Mouse (Mus musculus) kidney, embryonic 14.5 days (tissue): ENCODE measurements around the gene Sgta. TPM values are rescaled to one million over a fixed set of nuclear protein-coding genes. Genes with fewer than 3 reads are reported as not detected.
"Not testable (repeated sequence)": the region's sequence is repeated elsewhere in the genome, so short reads cannot be mapped to it uniquely, and the experiment has no call there.

ENCODE experiments used
- ATAC-seq: fragments of 200-750 bp; cut with Nextera tagmentation; 2 replicates; pipeline ENCODE4 v1.8.0; 2017; ENCODE audit warnings: moderate number of reproducible peaks, mild to moderate bottlenecking, moderate TSS enrichment, moderate library complexity; ENCODE audit not compliant: low FRiP score, low TSS enrichment
- H3K27ac ChIP-seq: fragments of 300-500 bp; sonication (generic); 2 replicates; pipeline ENCODE4 v1.5.1; 2014; ENCODE audit warnings: low read depth, mild to moderate bottlenecking, low read length, moderate library complexity, mixed read lengths
- H3K27me3 ChIP-seq: fragments of 300-500 bp; sonication (generic); 2 replicates; pipeline ENCODE4 v1.6.1; 2014; ENCODE audit warnings: mild to moderate bottlenecking, low read length; ENCODE audit not compliant: control insufficient read depth, insufficient read depth
- H3K36me3 ChIP-seq: fragments of 300-500 bp; sonication (generic); 2 replicates; pipeline ENCODE4 v1.6.1; 2014; ENCODE audit warnings: low read length, mixed read lengths; ENCODE audit not compliant: control insufficient read depth, insufficient read depth
- H3K4me1 ChIP-seq: fragments of 300-500 bp; sonication (generic); 2 replicates; pipeline ENCODE4 v1.6.1; 2014; ENCODE audit warnings: low read length, mixed read lengths; ENCODE audit not compliant: control insufficient read depth, insufficient read depth
- H3K4me2 ChIP-seq: fragments of 300-500 bp; sonication (generic); replicated peaks from 2 replicates; pipeline ENCODE4 v1.6.1; 2014; ENCODE audit warnings: low read depth, mild to moderate bottlenecking, low read length
- H3K4me3 ChIP-seq: fragments of 300-500 bp; sonication (generic); 2 replicates; pipeline ENCODE4 v1.5.1; 2014; ENCODE audit warnings: mild to moderate bottlenecking, low read length
- H3K9ac ChIP-seq: fragments of 300-500 bp; sonication (generic); 2 replicates; pipeline ENCODE4 v1.6.1; 2014; ENCODE audit warnings: low read depth, mild to moderate bottlenecking, low read length, moderate library complexity
- H3K9me3 ChIP-seq: fragments of 300-500 bp; sonication (generic); 2 replicates; pipeline ENCODE4 v1.6.1; 2016; ENCODE audit warnings: low read length; ENCODE audit not compliant: control insufficient read depth
- WGBS: fragments of 180-500 bp; shearing (Covaris S2); extraction: QIAGEN DNeasy Blood & Tissue Kit; methylation state at CpG from one replicate; pipeline ENCODE4 v1.1.7; 2014; 5-methylcytosine and 5-hydroxymethylcytosine counted together
- polyA plus RNA-seq: library from polyadenylated mRNA; unstranded; fragments of >200 nt; fragmentation: Nextera tagmentation; extraction: Ambion mirVana; gene quantifications from 2 replicates; pipeline ENCODE4 v1.2.1, GENCODE M21; 2014

The Sgta gene
- polyA plus RNA-seq, 1 experiment from 2014 or later: 196 TPM

DNA sequence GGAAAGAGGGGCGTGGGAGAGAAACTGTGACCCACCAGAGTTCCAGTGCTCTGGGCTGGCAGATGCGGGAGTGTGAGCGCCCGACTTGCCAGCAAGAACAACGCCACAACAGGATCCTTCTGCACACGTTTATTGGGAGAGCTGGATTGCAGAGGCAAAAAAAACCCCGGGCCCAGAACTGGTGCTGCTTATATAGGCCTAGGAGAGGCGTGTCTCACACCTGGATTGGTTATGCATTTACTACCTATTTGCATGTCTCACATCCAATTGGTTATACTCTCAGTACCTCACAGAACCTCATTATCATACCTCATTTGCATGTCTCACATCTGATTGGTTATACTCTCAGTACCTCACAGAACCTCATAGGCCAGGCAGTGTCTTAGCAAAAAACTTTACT, 4.5 kb upstream of the Sgta start:
- ATAC-seq, H3K27me3 ChIP-seq, H3K9ac ChIP-seq, H3K9me3 ChIP-seq, H3K27ac ChIP-seq, H3K4me3 ChIP-seq, H3K4me2 ChIP-seq, H3K4me1 ChIP-seq, H3K36me3 ChIP-seq: not testable (repeated sequence)
- WGBS: 90% methylated on average over 8 of the region's 8 CpGs

DNA sequence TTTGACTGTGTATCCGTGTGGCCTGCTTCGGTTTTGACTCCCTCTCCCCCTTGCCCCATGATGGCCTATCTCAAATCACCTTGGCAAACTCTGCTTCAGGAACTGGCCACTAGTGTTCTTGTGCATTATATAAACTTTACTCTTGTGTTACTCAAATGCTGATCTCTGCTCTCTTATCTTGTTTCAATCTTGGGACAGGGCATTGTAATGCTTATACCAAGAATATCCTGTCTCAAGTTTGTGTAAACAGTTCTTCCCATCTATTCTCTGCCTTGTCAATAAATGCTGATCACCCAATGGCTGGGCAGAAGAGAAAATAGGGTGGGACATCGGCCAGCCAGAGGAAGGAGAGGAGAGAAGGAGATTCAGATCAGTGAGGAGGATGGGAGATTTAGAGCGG, 2.7 kb upstream of the Sgta start:
- Histone ChIP-seq H3K36me3 (no peaks in the 10 kb centered on the region), H3K9me3 (no peaks in the 10 kb centered on the region), H3K9ac (no peak overlapping the region), H3K4me3 (no peak overlapping the region), H3K27me3 (no peaks in the 10 kb centered on the region), H3K4me1 (peaks cover 11% of the 10 kb centered on the region), H3K27ac (no peak overlapping the region), H3K4me2 (no peak overlapping the region)
- no peak for ATAC-seq
- WGBS: 69% methylated on average over 4 of the region's 4 CpGs

DNA sequence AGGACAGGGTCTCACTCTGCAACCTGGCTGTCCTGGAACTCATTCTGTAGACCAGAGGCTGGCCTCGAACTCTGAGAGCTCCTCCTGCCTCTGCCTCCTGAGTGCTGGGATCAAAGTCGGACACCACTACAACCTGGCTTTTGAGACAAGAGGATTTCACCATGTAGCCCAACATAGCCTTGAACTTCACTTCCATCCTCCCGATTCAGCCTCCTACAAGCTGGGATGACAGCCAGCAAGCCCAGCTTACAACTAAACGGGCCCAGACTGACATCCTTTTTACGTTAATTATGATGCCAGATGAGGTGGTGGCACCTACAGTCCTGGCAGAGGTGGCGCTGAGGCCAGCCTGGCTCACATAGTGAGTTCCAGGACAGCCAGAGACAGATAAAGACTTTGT, 1.1 kb downstream of the Sgta start:
- no peaks in the 10 kb centered on the region for H3K27me3 ChIP-seq
- no peaks in the 10 kb centered on the region for H3K9me3 ChIP-seq
- peaks cover 3% of the 10 kb centered on the region; the same call in 1 of the 2 replicates for H3K36me3 ChIP-seq
- H3K4me1 ChIP-seq: peaks cover 16% of the 10 kb centered on the region
- peak overlapping the region; percentile 67 for H3K4me2 ChIP-seq
- no peak for ATAC-seq
- H3K9ac ChIP-seq: peak overlapping the region; percentile 76; the same call in 1 of the 2 replicates
- no peak overlapping the region for H3K27ac ChIP-seq
- WGBS: 88% methylated on average over 6 of the region's 6 CpGs
- H3K4me3 ChIP-seq: peak overlapping the region; percentile 80

DNA sequence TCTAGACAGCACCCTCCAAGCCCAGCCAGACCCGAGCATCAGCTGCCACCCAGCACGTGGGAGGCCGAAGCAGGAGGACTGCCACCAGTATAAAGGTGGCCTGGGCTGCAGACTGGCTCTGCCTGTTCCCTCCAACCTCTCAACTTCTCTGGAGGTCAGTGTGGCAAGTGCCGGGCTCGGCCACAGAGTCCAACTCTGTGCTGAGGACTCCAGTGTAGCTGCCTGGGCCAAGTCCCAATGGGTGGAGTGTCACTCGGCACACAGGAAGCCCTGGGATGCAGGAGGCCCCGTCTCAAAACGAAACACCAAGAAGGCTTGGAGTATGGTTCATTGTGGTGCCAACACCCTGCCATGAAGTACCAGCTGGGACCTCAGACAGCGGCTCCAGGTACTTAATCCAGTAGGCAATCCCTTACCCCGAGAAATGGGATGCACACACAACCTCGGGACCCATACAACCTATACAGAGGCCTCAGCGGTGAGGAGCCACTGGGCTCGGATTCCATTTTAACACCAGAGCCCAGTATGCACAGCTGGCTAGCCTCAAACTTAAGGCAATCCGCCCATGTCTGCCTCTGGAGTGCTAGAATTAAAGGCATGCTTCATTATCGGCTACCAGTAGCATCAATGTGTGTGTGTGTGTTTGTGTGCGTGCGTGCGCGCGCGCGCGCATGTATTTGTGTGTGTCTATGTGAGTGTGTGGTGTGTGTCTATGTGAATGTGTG, 2.4 kb downstream of the Sgta start:
- no peak for ATAC-seq
- Histone ChIP-seq H3K4me3 (no peak overlapping the region), H3K36me3 (peaks cover 3% of the 10 kb centered on the region), H3K4me1 (peaks cover 16% of the 10 kb centered on the region), H3K9ac (no peak overlapping the region), H3K27ac (no peak overlapping the region), H3K27me3 (no peaks in the 10 kb centered on the region), H3K4me2 (no peak overlapping the region), H3K9me3 (no peaks in the 10 kb centered on the region)
- 92% methylated on average over 23 of the region's 23 CpGs for WGBS

DNA sequence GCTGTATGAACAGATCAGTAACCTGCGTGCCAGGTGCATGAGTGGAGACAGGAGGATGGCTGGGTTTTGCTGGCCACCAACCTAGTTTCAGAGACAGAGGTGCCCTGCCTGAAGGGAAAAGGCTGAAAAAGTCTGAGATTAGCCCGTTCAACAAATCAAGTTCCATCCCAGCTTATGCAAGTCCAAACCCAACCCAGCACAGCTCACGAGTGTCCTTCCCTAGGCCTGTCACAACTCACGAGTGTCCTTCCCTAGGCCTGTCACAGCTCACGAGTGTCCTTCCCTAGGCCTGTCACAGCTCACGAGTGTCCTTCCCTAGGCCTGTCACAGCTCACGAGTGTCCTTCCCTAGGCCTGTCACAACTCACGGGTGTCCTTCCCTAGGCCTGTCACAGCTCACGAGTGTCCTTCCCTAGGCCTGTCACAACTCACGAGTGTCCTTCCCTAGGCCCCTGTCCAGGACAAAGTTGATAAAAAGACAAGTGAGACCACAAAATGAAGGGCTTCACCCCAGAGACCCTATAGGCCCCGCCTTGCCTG, 4.1 kb downstream of the Sgta start:
- not testable (repeated sequence) for H3K27ac ChIP-seq, H3K9ac ChIP-seq, H3K4me2 ChIP-seq, ATAC-seq, H3K9me3 ChIP-seq, H3K27me3 ChIP-seq, H3K4me3 ChIP-seq
- WGBS: 84% methylated on average over 11 of the region's 11 CpGs
- peaks cover 19% of the 10 kb centered on the region for H3K36me3 ChIP-seq
- H3K4me1 ChIP-seq: peaks cover 16% of the 10 kb centered on the region

DNA sequence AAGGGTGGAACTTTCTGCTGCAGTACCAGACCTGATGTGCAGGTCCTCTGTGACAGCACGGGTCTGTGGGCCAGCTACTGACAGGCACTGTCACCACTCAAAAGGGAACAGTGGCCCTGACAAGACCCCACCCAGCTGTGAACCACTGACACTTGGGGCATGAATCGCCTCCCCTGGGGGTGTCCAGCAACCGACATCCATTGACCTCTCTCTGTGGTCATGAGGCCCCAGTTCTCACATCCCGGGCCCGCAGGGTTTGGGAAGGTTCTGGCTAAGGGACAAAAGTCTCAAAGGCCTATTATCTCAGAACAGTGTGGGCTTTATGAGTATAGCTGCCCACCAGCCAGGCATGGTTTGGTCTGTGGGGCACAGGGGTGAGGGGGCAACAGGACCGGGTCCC, 4.8 kb downstream of the Sgta start:
- peaks cover 16% of the 10 kb centered on the region for H3K4me1 ChIP-seq
- H3K4me3 ChIP-seq: no peak overlapping the region
- 91% methylated on average over 6 of the region's 6 CpGs for WGBS
- H3K36me3 ChIP-seq: peaks cover 24% of the 10 kb centered on the region
- H3K9ac ChIP-seq: no peak overlapping the region
- no peak for ATAC-seq
- H3K9me3 ChIP-seq: no peaks in the 10 kb centered on the region
- no peaks in the 10 kb centered on the region for H3K27me3 ChIP-seq
- H3K27ac ChIP-seq: no peak overlapping the region
- no peak overlapping the region for H3K4me2 ChIP-seq

DNA sequence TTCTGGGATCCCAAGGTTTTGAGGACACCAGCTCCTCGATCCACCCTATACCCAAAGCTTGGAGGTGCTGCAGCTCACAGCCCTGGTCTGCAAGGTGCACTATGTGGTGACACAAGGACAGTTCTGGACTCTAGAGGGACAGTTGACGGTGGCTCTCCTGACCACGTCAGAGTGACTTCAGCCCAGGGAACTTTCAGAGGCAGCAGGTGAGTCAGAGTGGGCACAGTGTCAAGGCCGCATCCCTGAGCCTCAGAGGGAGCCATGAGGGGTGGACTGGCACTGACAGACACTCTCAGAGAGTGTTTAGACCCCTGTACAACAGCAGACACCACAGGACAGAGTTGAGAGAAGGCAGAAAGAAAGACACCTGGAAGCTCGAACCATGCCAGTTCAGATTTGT, 7.4 kb downstream of the Sgta start:
- H3K27ac ChIP-seq: no peak overlapping the region
- no peak for ATAC-seq
- peaks cover 50% of the 10 kb centered on the region for H3K36me3 ChIP-seq
- no peaks in the 10 kb centered on the region for H3K27me3 ChIP-seq
- H3K9ac ChIP-seq: no peak overlapping the region
- no peak overlapping the region for H3K4me3 ChIP-seq
- H3K4me2 ChIP-seq: no peak overlapping the region
- peaks cover 4% of the 10 kb centered on the region; the same call in 1 of the 2 replicates for H3K4me1 ChIP-seq
- 92% methylated on average over 5 of the region's 5 CpGs for WGBS
- no peaks in the 10 kb centered on the region for H3K9me3 ChIP-seq

DNA sequence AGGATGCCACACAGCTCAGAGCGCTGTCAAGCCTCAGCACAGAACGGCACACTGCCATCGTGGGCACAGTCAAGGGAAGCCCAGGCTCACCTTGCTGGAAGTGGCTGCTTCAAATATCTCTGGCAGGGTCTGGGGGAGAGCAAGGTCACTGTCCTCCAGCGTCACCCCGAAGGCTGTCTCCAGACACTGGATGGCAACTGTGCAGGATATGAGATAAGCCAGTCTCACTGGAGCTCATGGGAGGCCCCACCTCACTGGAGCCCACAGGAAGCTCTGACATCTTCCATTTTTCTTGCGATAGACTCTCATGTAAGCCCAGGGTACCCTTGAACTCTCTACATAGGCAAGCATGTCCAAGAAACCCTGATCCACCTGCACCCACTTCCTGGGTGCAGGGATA, 8.8 kb downstream of the Sgta start:
- peaks cover 62% of the 10 kb centered on the region for H3K36me3 ChIP-seq
- 98% methylated on average over 6 of the region's 6 CpGs for WGBS
- H3K9me3 ChIP-seq: no peaks in the 10 kb centered on the region
- no peak overlapping the region for H3K9ac ChIP-seq
- no peaks in the 10 kb centered on the region for H3K4me1 ChIP-seq
- H3K4me3 ChIP-seq: no peak overlapping the region
- H3K27me3 ChIP-seq: no peaks in the 10 kb centered on the region
- no peak overlapping the region for H3K27ac ChIP-seq
- ATAC-seq: no peak
- H3K4me2 ChIP-seq: no peak overlapping the region

DNA sequence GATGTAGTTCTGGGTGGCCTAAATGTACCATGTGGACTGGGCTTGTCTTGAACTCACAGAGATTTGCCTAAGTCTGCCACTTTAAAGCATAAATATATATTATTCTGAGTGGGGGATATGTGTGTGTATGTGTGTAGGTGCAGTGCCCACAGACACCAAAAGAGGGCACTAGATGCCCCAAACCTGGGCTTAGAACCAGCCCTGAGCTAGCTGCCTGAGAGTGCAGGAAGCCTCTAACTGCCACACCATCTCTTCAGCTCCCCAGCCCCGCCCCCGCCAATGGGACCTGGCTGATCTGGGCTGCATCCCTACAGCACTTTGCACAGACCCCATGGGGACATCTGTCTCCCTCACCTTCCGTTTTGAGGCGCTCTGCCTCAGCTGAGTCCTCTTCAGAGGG, 9.3 kb downstream of the Sgta start:
- Histone ChIP-seq H3K27me3 (no peaks in the 10 kb centered on the region), H3K4me1 (no peaks in the 10 kb centered on the region), H3K36me3 (peaks cover 67% of the 10 kb centered on the region), H3K4me2 (no peak overlapping the region), H3K9me3 (no peaks in the 10 kb centered on the region), H3K9ac (no peak overlapping the region), H3K27ac (no peak overlapping the region), H3K4me3 (no peak overlapping the region)
- no peak for ATAC-seq
- 95% methylated on average over 4 of the region's 4 CpGs for WGBS
